Mouse (Mus musculus) lung, adult 2 months (tissue): ENCODE measurements around the gene Gphb5.

Source experiments
- CTCF ChIP-seq: fragments of 200-500 bp; IDR thresholded peaks from 2 replicates; pipeline ENCODE4 v1.5.1; 2011; ENCODE audit warnings: mild to moderate bottlenecking, low read length, control low read depth; ENCODE audit not compliant: insufficient read depth
- POLR2A ChIP-seq: fragments of 200-500 bp; IDR thresholded peaks from 2 replicates; pipeline ENCODE4 v1.6.1; 2011; ENCODE audit warnings: low read depth, mild to moderate bottlenecking, control low read depth, low read length, borderline replicate concordance; ENCODE audit errors: extremely low read depth

DNA sequence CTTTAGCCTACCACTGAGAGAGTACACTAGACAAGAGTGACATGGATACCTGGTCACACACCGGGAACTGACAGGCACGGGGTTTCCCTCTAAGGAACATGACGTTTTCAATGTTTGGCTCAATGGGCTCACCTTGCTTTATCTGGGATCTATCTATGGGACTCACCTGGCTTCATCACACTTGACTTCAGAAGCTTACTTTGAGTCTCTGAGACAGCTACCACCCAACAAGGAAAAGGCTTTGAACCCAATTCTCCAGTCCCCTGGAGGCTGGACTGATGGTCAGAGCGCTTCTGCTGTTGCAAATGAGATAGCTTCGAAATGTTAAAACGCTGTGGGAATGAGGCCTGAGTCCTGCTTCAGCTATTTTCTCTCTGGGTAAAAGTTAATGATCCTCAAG, 49.2 kb downstream of the Gphb5 start:
- TF ChIP-seq CTCF (no peak), POLR2A (no peak)
